In genomic region chr6:86654270-86654916, GRCm38 (mm10) we compare ENCODE assay signal across 14 mouse cellular contexts. TPM values are rescaled to one million over a fixed set of nuclear protein-coding genes. Genes with fewer than 3 reads are reported as not detected.
DNase-seq lines count a peak whose midpoint lies in the region; ATAC-seq and TF ChIP-seq lines count a peak whose summit lies in the region.
"Had no signal": no experiment of that assay in that cellular context is flagged by ENCODE, and none has a peak within 500 bp of the region (broad histone marks: within the 10 kb centered on the region; RNA-seq: fewer than 3 reads in every experiment).

No protein-coding gene starts in this region.

- H3K27ac ChIP-seq in lung, embryonic 14.5 days (ENCODE audit: low read depth) = no peak overlapping the region
- H3K27ac ChIP-seq in intestine, embryonic 14.5 days (ENCODE audit: low read depth) = no peak overlapping the region
- H3K27ac ChIP-seq: embryonic facial prominence, embryonic 12.5 days; forebrain, embryonic 13.5 days; hindbrain, embryonic 10.5 days; limb, embryonic 15.5 days; midbrain, embryonic 12.5 days; neural tube, embryonic 15.5 days had no signal

- no peak overlapping the region for H3K9ac ChIP-seq in lung, embryonic 14.5 days
- H3K9ac ChIP-seq in intestine, embryonic 14.5 days (ENCODE audit: low read length) = no peak overlapping the region
- H3K9ac ChIP-seq: embryonic facial prominence, embryonic 12.5 days; forebrain, embryonic 13.5 days; limb, embryonic 15.5 days; midbrain, embryonic 12.5 days; neural tube, embryonic 15.5 days had no signal

- H3K36me3 ChIP-seq in lung, embryonic 14.5 days (ENCODE audit: insufficient read depth) = peaks cover 61% of the 10 kb centered on the region
- peaks cover 56% of the 10 kb centered on the region for H3K36me3 ChIP-seq in intestine, embryonic 14.5 days (ENCODE audit: control insufficient read depth, insufficient read depth, low read length)
- H3K36me3 ChIP-seq in splenic B cell, adult 2 months (ENCODE audit: control insufficient read depth, insufficient read depth, low read length, poor library complexity, severe bottlenecking) = peaks cover 9% of the 10 kb centered on the region

- no peaks in the 10 kb centered on the region for H3K9me3 ChIP-seq in lung, embryonic 14.5 days (ENCODE audit: low read depth, low read length)
- no peaks in the 10 kb centered on the region for H3K9me3 ChIP-seq in intestine, embryonic 14.5 days (ENCODE audit: control insufficient read depth, low read length)
- H3K9me3 ChIP-seq: embryonic facial prominence, embryonic 12.5 days; forebrain, embryonic 13.5 days; hindbrain, embryonic 10.5 days; limb, embryonic 15.5 days; midbrain, embryonic 12.5 days; neural tube, embryonic 15.5 days had no signal

- no peak overlapping the region for H3K4me3 ChIP-seq in lung, embryonic 14.5 days (ENCODE audit: low read depth, low read length)
- no peak overlapping the region for H3K4me3 ChIP-seq in intestine, embryonic 14.5 days (ENCODE audit: low read depth, low read length)
- H3K4me3 ChIP-seq: embryonic facial prominence, embryonic 12.5 days; forebrain, embryonic 13.5 days; hindbrain, embryonic 10.5 days; limb, embryonic 15.5 days; midbrain, embryonic 12.5 days; neural tube, embryonic 15.5 days had no signal

- peak; percentile 14; the same call in 1 of the 2 replicates for TF ChIP-seq CTCF in lung, embryonic 14.5 days (IDR thresholded peaks at IDR 0.05; ENCODE audit: low read depth)

- no peak for ATAC-seq in lung, embryonic 14.5 days (ENCODE audit: insufficient read depth)
- ATAC-seq in intestine, embryonic 14.5 days (replicated peaks; ENCODE audit: low FRiP score, low TSS enrichment, low read depth) = 0 out of 2 replicates have a peak, but pooled peaks have one; percentile 47
- ATAC-seq: forebrain, embryonic 13.5 days had no signal

- no peak overlapping the region for H3K4me2 ChIP-seq in lung, embryonic 14.5 days
- H3K4me2 ChIP-seq in intestine, embryonic 14.5 days (ENCODE audit: low read length) = no peak overlapping the region
- H3K4me2 ChIP-seq: embryonic facial prominence, embryonic 12.5 days; forebrain, embryonic 13.5 days; limb, embryonic 15.5 days; midbrain, embryonic 12.5 days; neural tube, embryonic 15.5 days had no signal

- no peaks in the 10 kb centered on the region for H3K27me3 ChIP-seq in lung, embryonic 14.5 days (ENCODE audit: insufficient read depth, low read length)
- H3K27me3 ChIP-seq in intestine, embryonic 14.5 days (replicated peaks; ENCODE audit: control insufficient read depth, insufficient read depth, low read length) = no peaks in the 10 kb centered on the region
- no peaks in the 10 kb centered on the region for H3K27me3 ChIP-seq in splenic B cell, adult 2 months (ENCODE audit: control insufficient read depth, insufficient read depth, low read length, poor library complexity, severe bottlenecking)
- H3K27me3 ChIP-seq: embryonic facial prominence, embryonic 12.5 days; forebrain, embryonic 13.5 days; limb, embryonic 15.5 days; midbrain, embryonic 12.5 days; neural tube, embryonic 15.5 days had no signal

- DNase-seq in lung, embryonic 14.5 days = no peak
- DNase-seq in lung, postnatal 36 days = no peak
- no peak for DNase-seq in intestine, embryonic 14.5 days (ENCODE audit: low spot score)
- peak; percentile 64 to 69 for DNase-seq in kidney, postnatal 36 days
- peak; percentile 67 for DNase-seq in splenic B cell, adult 2 months (ENCODE audit: low read depth, low spot score)
- DNase-seq in layer of hippocampus, postnatal 25 days (ENCODE audit: extremely low spot score in 1 of 2, low spot score in 1 of 2) = no peak
- DNase-seq in cerebellum, adult 9-10 months = no peak
- DNase-seq: cerebellum, adult 9-11 months had no signal

- 72% methylated on average over 9 of the region's 9 CpGs for WGBS in lung, embryonic 14.5 days
- WGBS in intestine, embryonic 14.5 days = 78% methylated on average over 9 of the region's 9 CpGs

- no peaks in the 10 kb centered on the region for H3K4me1 ChIP-seq in lung, embryonic 14.5 days (ENCODE audit: insufficient read depth)
- H3K4me1 ChIP-seq in intestine, embryonic 14.5 days (replicated peaks; ENCODE audit: control insufficient read depth, insufficient read depth, low read length) = no peaks in the 10 kb centered on the region
- H3K4me1 ChIP-seq: embryonic facial prominence, embryonic 12.5 days; forebrain, embryonic 13.5 days; hindbrain, embryonic 10.5 days; limb, embryonic 15.5 days; midbrain, embryonic 12.5 days; neural tube, embryonic 15.5 days had no signal

RNA-seq across cellular contexts. Expression of gene Mxd1, which starts 14.6 kb away (rescaled TPM):
- 11.2 and 11.3 TPM in 2 replicates for polyA plus RNA-seq in lung, embryonic 14.5 days (2014; fragmentation: Nextera tagmentation; extraction: Ambion mirVana)
- polyA plus RNA-seq in intestine, embryonic 14.5 days (2014; fragmentation: Nextera tagmentation; extraction: Ambion mirVana) = 9.4 and 10.3 TPM in 2 replicates
- 10 to 100 TPM; 19.2 to 21.2 TPM for total RNA-seq in layer of hippocampus, postnatal 25 days (2021)

RNA-seq across cellular contexts. Expression of gene Asprv1, which starts 26.4 kb away (rescaled TPM):
- polyA plus RNA-seq in lung, embryonic 14.5 days (2014; fragmentation: Nextera tagmentation; extraction: Ambion mirVana) = 0.42 and 0.60 TPM in 2 replicates
- 0.26 and 0.69 TPM in 2 replicates for polyA plus RNA-seq in intestine, embryonic 14.5 days (2014; fragmentation: Nextera tagmentation; extraction: Ambion mirVana)
- 1 to 10 TPM; 1.4 to 1.5 TPM for total RNA-seq in layer of hippocampus, postnatal 25 days (2021)

RNA-seq across cellular contexts. Expression of gene Snrnp27, which starts 29.9 kb away (rescaled TPM):
- polyA plus RNA-seq in lung, embryonic 14.5 days (2014; fragmentation: Nextera tagmentation; extraction: Ambion mirVana) = 108 and 112 TPM in 2 replicates
- polyA plus RNA-seq in intestine, embryonic 14.5 days (2014; fragmentation: Nextera tagmentation; extraction: Ambion mirVana) = 105 and 110 TPM in 2 replicates
- 10 to 100 TPM; 57.8 to 62.2 TPM for total RNA-seq in layer of hippocampus, postnatal 25 days (2021)

Comparison
In these comparisons a context has a peak if more than half of its experiments do, and no peak if none do; other contexts are left out.
1. DNase-seq: peak in kidney, postnatal 36 days (2 of 2) and splenic B cell, adult 2 months (single experiment); none in lung, embryonic 14.5 days (single experiment), lung, postnatal 36 days (single experiment), intestine, embryonic 14.5 days (single experiment), layer of hippocampus, postnatal 25 days (0 of 2) and cerebellum, adult 9-10 months (single experiment).